Mouse (Mus musculus): ENCODE results near the gene Mical2. TPM values are rescaled to one million over a fixed set of nuclear protein-coding genes. Genes with fewer than 3 reads are reported as not detected.

The Mical2 gene
- polyA plus RNA-seq, 1 experiment from 2014 or later, result 3.4 TPM

DNA sequence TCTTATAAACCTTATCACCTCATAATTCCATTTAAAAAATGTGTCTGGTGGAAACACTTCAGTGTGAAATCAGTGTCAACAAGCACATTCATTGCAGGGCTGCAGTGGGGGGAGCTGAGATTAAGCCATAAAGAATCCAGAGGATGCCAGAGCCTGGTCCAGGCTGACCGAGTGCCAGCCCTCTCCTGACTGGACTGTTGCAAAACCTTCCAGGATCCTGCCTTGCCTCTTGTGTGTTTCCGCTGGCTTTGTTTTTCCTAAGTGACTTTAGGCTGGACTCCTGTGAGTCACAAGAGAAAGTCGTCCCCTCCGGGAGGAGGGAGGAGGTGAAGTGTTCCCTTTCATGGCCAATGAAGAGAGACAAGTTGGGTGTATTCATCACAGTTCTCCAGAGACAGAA is 64.3 kb downstream of the Mical2 start:
- no peak for ATAC-seq
- no peaks in the 10 kb centered on the region for H3K36me3 ChIP-seq
- no peaks in the 10 kb centered on the region for H3K9me3 ChIP-seq (replicated peaks)
- no peaks in the 10 kb centered on the region for H3K27me3 ChIP-seq (replicated peaks)
- 0 out of 2 replicates have a peak, but pooled peaks cover 7% of the 10 kb centered on the region for H3K4me1 ChIP-seq
- no peak overlapping the region for H3K4me2 ChIP-seq
- no peak overlapping the region for H3K9ac ChIP-seq
- no peak overlapping the region for H3K27ac ChIP-seq
- no peak overlapping the region for H3K4me3 ChIP-seq
- 56% methylated on average over 4 of the region's 4 CpGs for WGBS (ENCODE audit: insufficient replicate concordance)

DNA sequence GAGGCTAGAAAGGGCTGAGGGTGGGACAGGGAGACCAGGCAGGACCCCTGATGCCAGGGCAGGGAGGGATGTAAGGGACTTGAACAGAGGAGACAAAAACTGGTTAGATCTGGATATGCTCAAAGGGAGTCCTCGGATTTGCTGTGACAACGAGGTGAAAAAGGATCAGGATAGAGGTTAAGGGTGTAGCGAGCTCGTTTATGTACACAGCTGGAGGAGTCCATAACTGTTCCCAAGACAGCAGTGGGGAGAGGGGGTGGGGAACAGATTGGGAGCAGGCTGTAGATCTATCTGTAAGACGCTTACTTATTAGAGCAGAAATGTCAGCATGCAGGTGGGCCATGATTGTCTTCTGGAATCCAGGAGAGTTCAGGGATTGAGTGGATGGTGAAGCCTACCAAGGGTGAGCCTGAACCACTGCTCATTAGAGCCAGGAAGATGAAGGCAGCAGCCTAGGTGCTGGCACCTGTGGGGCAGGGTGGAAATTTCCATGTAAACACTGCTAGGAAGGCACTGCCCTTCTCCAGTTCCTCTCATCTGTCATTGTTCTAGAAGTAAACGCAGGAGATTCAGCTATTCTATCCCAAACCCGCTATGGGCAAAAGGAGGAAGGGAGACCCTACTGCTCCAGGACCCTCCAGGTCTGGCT is 67.9 kb downstream of the Mical2 start:
- no peak for ATAC-seq
- Histone ChIP-seq H3K27me3 (replicated peaks) (no peaks in the 10 kb centered on the region), H3K9ac (no peak overlapping the region), H3K4me3 (no peak overlapping the region), H3K4me2 (no peak overlapping the region), H3K36me3 (no peaks in the 10 kb centered on the region), H3K27ac (no peak overlapping the region), H3K9me3 (replicated peaks) (no peaks in the 10 kb centered on the region), H3K4me1 (peaks cover 12% of the 10 kb centered on the region; the same call in 1 of the 2 replicates)
- WGBS (ENCODE audit: insufficient replicate concordance), result 51% methylated on average over 6 of the region's 7 CpGs

GRCm38 (mm10) chr7:112295426-112296221 is 70.0 kb downstream of the Mical2 start:
- no peaks in the 10 kb centered on the region for H3K27me3 ChIP-seq (replicated peaks)
- H3K36me3 ChIP-seq, result no peaks in the 10 kb centered on the region
- H3K27ac ChIP-seq, result no peak overlapping the region
- no peak overlapping the region for H3K4me3 ChIP-seq
- no peak overlapping the region for H3K9ac ChIP-seq
- no peak for ATAC-seq
- H3K9me3 ChIP-seq (replicated peaks), result no peaks in the 10 kb centered on the region
- peaks cover 14% of the 10 kb centered on the region for H3K4me1 ChIP-seq
- 39% methylated on average over 8 of the region's 8 CpGs for WGBS (ENCODE audit: insufficient replicate concordance)
- H3K4me2 ChIP-seq, result no peak overlapping the region

DNA sequence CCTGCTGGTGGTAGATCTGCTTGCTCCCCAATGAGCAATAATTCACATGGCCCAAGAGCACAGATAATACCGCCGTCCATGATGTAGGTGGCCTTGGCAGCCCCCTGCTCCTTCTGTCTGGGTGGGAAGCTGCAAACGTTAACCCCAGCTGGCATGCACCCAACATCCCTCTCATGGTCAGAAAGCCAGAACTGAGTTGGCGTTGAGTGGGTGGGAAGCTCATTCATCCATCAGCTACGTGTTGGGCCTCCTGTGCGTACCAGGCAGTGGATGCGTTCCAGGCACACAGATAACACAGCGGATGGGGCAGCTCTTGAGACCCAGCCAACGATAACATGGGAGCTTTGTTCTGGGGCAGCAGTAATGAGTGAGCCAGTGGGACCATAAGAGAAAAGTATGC is 72.4 kb downstream of the Mical2 start:
- no peaks in the 10 kb centered on the region for H3K27me3 ChIP-seq (replicated peaks)
- no peak for ATAC-seq
- WGBS (ENCODE audit: insufficient replicate concordance), result 69% methylated on average over 9 of the region's 9 CpGs

DNA sequence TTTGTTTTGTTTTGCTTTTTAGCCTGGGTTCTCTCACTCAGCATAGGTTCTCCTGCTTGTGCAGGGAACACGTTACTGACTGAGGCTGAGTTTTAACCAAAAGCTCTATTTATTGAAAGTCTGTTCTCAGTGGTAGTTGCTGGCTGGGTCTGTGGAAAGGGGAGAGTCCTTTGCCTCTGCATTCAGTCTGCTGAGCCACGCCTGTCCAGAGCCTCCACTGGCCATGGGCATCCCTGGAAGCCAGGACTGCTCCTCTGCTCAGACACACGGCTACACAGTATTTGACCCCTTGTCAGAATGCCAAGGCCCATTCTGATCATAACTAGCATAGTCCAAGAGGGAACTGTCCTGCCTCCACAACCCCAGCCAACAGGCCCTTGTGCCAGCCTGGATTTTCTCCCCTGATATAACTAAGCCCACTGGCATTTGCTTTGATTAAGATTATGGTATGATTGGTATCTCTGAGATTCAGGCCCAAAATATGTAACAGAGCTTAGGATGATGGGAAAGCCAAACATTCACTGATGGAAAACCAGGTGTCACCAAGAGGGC is 73.3 kb downstream of the Mical2 start:
- peaks cover 14% of the 10 kb centered on the region for H3K4me1 ChIP-seq

More for the DNA sequence above, 72.4 kb downstream of the Mical2 start:
- no peaks in the 10 kb centered on the region for H3K36me3 ChIP-seq
- no peaks in the 10 kb centered on the region for H3K9me3 ChIP-seq (replicated peaks)
- H3K4me2 ChIP-seq, result no peak overlapping the region
- no peak overlapping the region for H3K27ac ChIP-seq
- peaks cover 14% of the 10 kb centered on the region for H3K4me1 ChIP-seq
- no peak overlapping the region for H3K9ac ChIP-seq
- no peak overlapping the region for H3K4me3 ChIP-seq

GRCm38 (mm10) chr7:112299521-112300096 is 74.0 kb downstream of the Mical2 start:
- Histone ChIP-seq H3K9me3 (replicated peaks) (no peaks in the 10 kb centered on the region), H3K27me3 (replicated peaks) (no peaks in the 10 kb centered on the region), H3K9ac (no peak overlapping the region), H3K4me2 (no peak overlapping the region), H3K36me3 (no peaks in the 10 kb centered on the region), H3K27ac (peak overlapping the region; percentile 43; the same call in 1 of the 2 replicates), H3K4me3 (no peak overlapping the region), H3K4me1 (peaks cover 14% of the 10 kb centered on the region)
- ATAC-seq, result no peak; the same call in 1 of the 2 replicates
- WGBS (ENCODE audit: insufficient replicate concordance), result 37% methylated on average over 10 of the region's 10 CpGs

More for the DNA sequence above, 73.3 kb downstream of the Mical2 start:
- ATAC-seq, result no peak
- Histone ChIP-seq H3K9me3 (replicated peaks) (no peaks in the 10 kb centered on the region), H3K36me3 (no peaks in the 10 kb centered on the region), H3K9ac (no peak overlapping the region), H3K4me2 (no peak overlapping the region), H3K4me3 (no peak overlapping the region), H3K27me3 (replicated peaks) (no peaks in the 10 kb centered on the region), H3K27ac (peak overlapping the region; percentile 43)
- WGBS (ENCODE audit: insufficient replicate concordance), result 48% methylated on average over 3 of the region's 3 CpGs

DNA sequence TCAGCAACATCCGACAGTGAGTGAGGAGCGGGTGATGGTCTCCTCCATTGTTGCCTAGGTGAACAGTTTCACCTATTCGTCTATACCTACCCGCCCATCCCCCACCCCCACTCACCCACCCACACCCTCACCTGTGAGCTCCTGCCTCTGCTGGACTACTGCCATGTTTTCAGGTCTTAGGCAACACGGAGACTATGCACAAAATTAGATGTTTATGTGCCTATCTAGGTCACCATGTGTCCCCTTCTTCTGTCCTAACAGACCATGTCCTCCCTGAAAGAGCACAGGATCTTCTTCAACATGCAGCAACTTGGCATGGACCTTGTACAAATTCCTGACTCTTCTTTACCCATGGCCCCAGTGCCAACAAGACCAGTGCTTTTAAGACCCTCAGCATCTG is 74.5 kb downstream of the Mical2 start:
- H3K9ac ChIP-seq, result no peak overlapping the region
- H3K4me2 ChIP-seq, result no peak overlapping the region
- no peaks in the 10 kb centered on the region for H3K36me3 ChIP-seq
- WGBS (ENCODE audit: insufficient replicate concordance), result 54% methylated on average over 5 of the region's 5 CpGs
- H3K4me1 ChIP-seq, result peaks cover 14% of the 10 kb centered on the region
- no peak overlapping the region for H3K4me3 ChIP-seq
- H3K27ac ChIP-seq, result no peak overlapping the region
- no peaks in the 10 kb centered on the region for H3K27me3 ChIP-seq (replicated peaks)
- ATAC-seq, result no peak
- H3K9me3 ChIP-seq (replicated peaks), result no peaks in the 10 kb centered on the region

GRCm38 (mm10) chr7:112301052-112301451 is 75.4 kb downstream of the Mical2 start:
- no peak overlapping the region for H3K27ac ChIP-seq
- no peaks in the 10 kb centered on the region for H3K36me3 ChIP-seq

GRCm38 (mm10) chr7:112304382-112304781 is 78.7 kb downstream of the Mical2 start:
- Histone ChIP-seq H3K9ac (no peak overlapping the region), H3K27ac (no peak overlapping the region), H3K4me1 (0 out of 2 replicates have a peak, but pooled peaks cover under 1% of the 10 kb centered on the region), H3K4me3 (no peak overlapping the region), H3K9me3 (replicated peaks) (no peaks in the 10 kb centered on the region), H3K36me3 (peaks cover 5% of the 10 kb centered on the region; the same call in 1 of the 2 replicates), H3K4me2 (no peak overlapping the region), H3K27me3 (replicated peaks) (no peaks in the 10 kb centered on the region)
- 80% methylated on average over 8 of the region's 8 CpGs for WGBS (ENCODE audit: insufficient replicate concordance)
- no peak for ATAC-seq

More at GRCm38 (mm10) chr7:112301052-112301451, 75.4 kb downstream of the Mical2 start:
- Histone ChIP-seq H3K4me2 (no peak overlapping the region), H3K9me3 (replicated peaks) (no peaks in the 10 kb centered on the region), H3K27me3 (replicated peaks) (no peaks in the 10 kb centered on the region), H3K4me3 (no peak overlapping the region), H3K9ac (no peak overlapping the region), H3K4me1 (peaks cover 14% of the 10 kb centered on the region)
- no peak for ATAC-seq

DNA sequence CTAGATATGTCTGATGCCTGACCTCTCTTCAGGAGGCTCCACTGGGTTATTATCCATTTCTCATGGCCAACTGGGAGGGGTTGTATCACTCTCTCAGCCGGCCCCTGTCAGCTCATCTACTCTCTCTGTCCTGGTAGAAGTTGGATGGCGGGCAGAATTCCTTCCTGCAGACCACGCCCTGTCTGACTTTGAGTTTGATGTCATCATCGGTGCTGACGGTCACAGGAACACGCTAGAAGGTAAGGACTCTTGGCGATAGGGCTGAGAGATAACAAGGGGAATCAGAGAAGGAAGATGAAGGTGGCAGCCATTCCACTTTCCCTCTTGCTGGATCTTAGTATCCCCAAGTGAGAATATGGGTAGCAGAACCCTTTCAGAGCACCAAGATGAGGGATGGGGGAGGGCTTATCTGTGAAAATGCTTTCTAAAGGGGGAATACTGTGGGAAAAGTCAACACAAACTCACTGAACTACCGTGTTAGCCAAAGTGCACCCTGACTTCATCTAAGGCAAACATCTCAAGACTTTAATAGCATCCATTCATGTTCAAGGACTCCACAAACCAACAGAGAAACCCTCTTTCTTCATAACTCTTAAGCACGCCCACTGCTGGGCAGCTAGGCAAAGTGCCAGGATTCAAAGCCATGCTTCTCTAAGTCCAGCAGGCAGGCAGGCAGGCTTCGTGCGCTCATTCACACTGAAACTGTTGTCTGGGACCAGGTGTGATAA is 83.8 kb downstream of the Mical2 start:
- no peaks in the 10 kb centered on the region for H3K4me1 ChIP-seq
- H3K4me3 ChIP-seq, result no peak overlapping the region
- no peaks in the 10 kb centered on the region for H3K27me3 ChIP-seq (replicated peaks)
- no peaks in the 10 kb centered on the region for H3K9me3 ChIP-seq (replicated peaks)
- 71% methylated on average over 11 of the region's 11 CpGs for WGBS (ENCODE audit: insufficient replicate concordance)
- no peak for ATAC-seq
- H3K36me3 ChIP-seq, result peaks cover 5% of the 10 kb centered on the region; the same call in 1 of the 2 replicates
- H3K9ac ChIP-seq, result no peak overlapping the region
- no peak overlapping the region for H3K4me2 ChIP-seq
- H3K27ac ChIP-seq, result no peak overlapping the region

DNA sequence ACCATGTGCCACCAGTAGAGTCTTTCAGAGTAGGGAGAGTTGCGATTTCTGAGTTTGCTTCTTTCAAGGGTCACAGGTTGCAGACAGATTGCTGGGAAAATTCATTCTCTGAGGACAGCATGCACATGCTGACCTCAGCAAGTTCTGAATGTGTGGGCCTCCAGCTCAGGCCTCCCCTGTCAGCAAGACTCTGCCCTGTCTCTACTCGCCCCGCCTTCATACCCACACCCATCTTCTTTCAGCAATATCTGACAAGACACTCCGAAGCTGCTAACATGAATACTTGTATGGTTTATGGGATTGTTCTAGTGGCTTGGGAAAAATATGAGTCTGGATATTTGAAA is 84.3 kb downstream of the Mical2 start:
- 69% methylated on average over 4 of the region's 4 CpGs for WGBS (ENCODE audit: insufficient replicate concordance)
- no peak for ATAC-seq
- no peak overlapping the region for H3K9ac ChIP-seq
- no peak overlapping the region for H3K4me2 ChIP-seq
- peaks cover 5% of the 10 kb centered on the region; the same call in 1 of the 2 replicates for H3K36me3 ChIP-seq
- H3K9me3 ChIP-seq (replicated peaks), result no peaks in the 10 kb centered on the region
- no peak overlapping the region for H3K27ac ChIP-seq
- no peaks in the 10 kb centered on the region for H3K4me1 ChIP-seq
- H3K4me3 ChIP-seq, result no peak overlapping the region
- no peaks in the 10 kb centered on the region for H3K27me3 ChIP-seq (replicated peaks)
